Mouse (Mus musculus) stomach, postnatal 0 days (tissue): ENCODE data around the gene Acss2.

ENCODE experiments used
- CTCF ChIP-seq: IDR thresholded peaks from 2 replicates; pipeline ENCODE4 v1.5.1; 2016; ENCODE audit warnings: antibody characterized with exemption, low read depth, mild to moderate bottlenecking, moderate library complexity
- EP300 ChIP-seq: optimal IDR thresholded peaks from 2 replicates; pipeline ENCODE3; 2016; ENCODE audit warnings: antibody characterized with exemption

GRCm38 (mm10) chr2:155527367-155527766 is 9.6 kb downstream of the Acss2 start:
- TF ChIP-seq EP300 (no peak), CTCF (no peak)
